Comparison of ENCODE assay signal across 30 mouse cellular contexts in the genomic region with DNA sequence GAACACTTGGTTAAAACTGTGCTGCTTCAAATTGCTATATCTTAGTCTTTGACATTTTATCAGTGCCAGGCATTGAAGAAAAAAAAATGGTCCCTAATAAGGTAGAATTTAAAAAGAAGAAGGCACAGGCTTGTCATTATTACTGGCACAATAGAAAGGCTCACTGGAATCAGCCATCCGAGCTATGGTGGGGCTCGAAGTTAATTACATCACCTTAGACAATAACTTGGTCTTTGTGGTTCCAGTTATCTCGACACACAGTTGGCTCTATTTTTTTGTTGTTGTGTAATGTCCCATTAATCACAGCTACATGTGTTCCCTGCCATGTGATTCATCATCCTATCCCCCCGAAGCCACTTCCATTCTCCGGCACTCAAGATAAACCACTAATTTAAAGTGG.
DNase-seq lines count a peak whose midpoint lies in the region; ATAC-seq lines count a peak whose summit lies in the region.
"Had no signal": no experiment of that assay in that cellular context is flagged by ENCODE, and none has a peak within 500 bp of the region (broad histone marks: within the 10 kb centered on the region; RNA-seq: fewer than 3 reads in every experiment).

No protein-coding gene starts in this region.

- ATAC-seq in hindbrain, embryonic 14.5 days (ENCODE audit: low FRiP score), result 0 out of 2 replicates have a peak, but pooled peaks have one; percentile 27
- no peak for ATAC-seq in megakaryocyte-erythroid progenitor cell, adult 5-6 weeks (replicated peaks; ENCODE audit: low FRiP score, low TSS enrichment, poor library complexity, severe bottlenecking)
- ATAC-seq: activated CD4-positive, CD25-positive, alpha-beta regulatory T cell, adult 4 months; CD4-positive, CD25-positive, alpha-beta regulatory T cell, adult 4 months; forebrain, embryonic 14.5 days; forebrain, postnatal 0 days; hindbrain, postnatal 0 days; inflammation-experienced regulatory T-cells, adult 6 months; intestine, embryonic 16.5 days had no signal

- peak; percentile 63 for DNase-seq in heart, adult 11 months
- DNase-seq in heart, postnatal 25 days (ENCODE audit: low spot score), result no peak
- no peak for DNase-seq in hindbrain, embryonic 14.5 days (ENCODE audit: low spot score)
- DNase-seq in hindbrain, embryonic 10.5 days (ENCODE audit: low spot score), result no peak
- DNase-seq in retina, embryonic 14.5 days (ENCODE audit: low spot score), result peak; percentile 35
- no peak for DNase-seq in kidney, postnatal 25 days
- DNase-seq: adrenal gland, adult 8-10 months; adrenal gland, postnatal 36 days; cerebellum, adult 11 months; cerebellum, adult 2 months; cerebellum, adult 9-11 months; cerebellum, postnatal 36 days; embryo, embryonic 11 days; forebrain, postnatal 0 days; gastrocnemius, adult 2 months; gastrocnemius, postnatal 14 days; heart, adult 18-20 months; heart, postnatal 10 days; heart, postnatal 4 days; kidney, adult 18-20 months had no signal

- no peaks in the 10 kb centered on the region for H3K4me1 ChIP-seq in hindbrain, embryonic 14.5 days (replicated peaks; ENCODE audit: control insufficient read depth, insufficient read depth, low read length)
- H3K4me1 ChIP-seq in hindbrain, embryonic 10.5 days (replicated peaks), result no peaks in the 10 kb centered on the region
- H3K4me1 ChIP-seq: embryonic facial prominence, embryonic 15.5 days; heart, embryonic 12.5 days; heart, embryonic 15.5 days had no signal

- no peaks in the 10 kb centered on the region for H3K27me3 ChIP-seq in hindbrain, embryonic 14.5 days (ENCODE audit: control insufficient read depth, insufficient read depth, low read length)
- H3K27me3 ChIP-seq in hindbrain, embryonic 10.5 days (ENCODE audit: insufficient read depth, poor library complexity, severe bottlenecking), result no peaks in the 10 kb centered on the region
- H3K27me3 ChIP-seq: embryonic facial prominence, embryonic 15.5 days; heart, embryonic 12.5 days; heart, embryonic 15.5 days had no signal

- intact Hi-C loops in heart, postnatal 25 days (cut with DNase I), result no loop called here

- WGBS in hindbrain, embryonic 14.5 days, result 55% methylated on average over 5 of the region's 5 CpGs
- WGBS in hindbrain, embryonic 10.5 days, result 78% methylated on average over 5 of the region's 5 CpGs

- H3K27ac ChIP-seq in hindbrain, embryonic 14.5 days, result no peak overlapping the region
- no peak overlapping the region for H3K27ac ChIP-seq in hindbrain, embryonic 10.5 days
- H3K27ac ChIP-seq: embryonic facial prominence, embryonic 15.5 days; gastrocnemius, adult 2 months; heart, embryonic 15.5 days; hindbrain, postnatal 0 days had no signal

- H3K9me3 ChIP-seq in hindbrain, embryonic 14.5 days (ENCODE audit: control insufficient read depth, low read length), result no peaks in the 10 kb centered on the region
- H3K9me3 ChIP-seq in hindbrain, embryonic 10.5 days, result no peaks in the 10 kb centered on the region
- H3K9me3 ChIP-seq: embryonic facial prominence, embryonic 15.5 days; heart, embryonic 12.5 days; heart, embryonic 15.5 days had no signal

- H3K4me2 ChIP-seq in hindbrain, embryonic 14.5 days (replicated peaks), result no peak overlapping the region
- H3K4me2 ChIP-seq: embryonic facial prominence, embryonic 15.5 days; heart, embryonic 12.5 days; heart, embryonic 15.5 days had no signal

- no peak overlapping the region for H3K9ac ChIP-seq in hindbrain, embryonic 14.5 days
- H3K9ac ChIP-seq: embryonic facial prominence, embryonic 15.5 days; forebrain, postnatal 0 days; heart, embryonic 12.5 days; heart, embryonic 15.5 days had no signal

- H3K4me3 ChIP-seq in hindbrain, embryonic 14.5 days (replicated peaks; ENCODE audit: low read length), result no peak overlapping the region
- no peak overlapping the region for H3K4me3 ChIP-seq in hindbrain, embryonic 10.5 days
- H3K4me3 ChIP-seq: embryonic facial prominence, embryonic 15.5 days; gastrocnemius, adult 2 months; heart, embryonic 12.5 days; heart, embryonic 15.5 days had no signal

- no peaks in the 10 kb centered on the region for H3K36me3 ChIP-seq in hindbrain, embryonic 14.5 days (replicated peaks; ENCODE audit: control insufficient read depth, insufficient read depth)
- H3K36me3 ChIP-seq in hindbrain, embryonic 10.5 days, result no peaks in the 10 kb centered on the region
- H3K36me3 ChIP-seq: embryonic facial prominence, embryonic 15.5 days; heart, embryonic 12.5 days; heart, embryonic 15.5 days had no signal

Comparison
In these comparisons a context has a peak if more than half of its experiments do, and no peak if none do; other contexts are left out.
1. DNase-seq: peak in heart, adult 11 months (single experiment) and retina, embryonic 14.5 days (single experiment); none in heart, postnatal 25 days (single experiment), hindbrain, embryonic 14.5 days (single experiment), hindbrain, embryonic 10.5 days (single experiment) and kidney, postnatal 25 days (0 of 2).